Mouse (Mus musculus) liver, postnatal 0 days (tissue): ENCODE data around the gene Gm49661. TPM values are rescaled to one million over a fixed set of nuclear protein-coding genes. Genes with fewer than 3 reads are reported as not detected.

Experiments
- ATAC-seq: fragments of 200-750 bp; cut with Nextera tagmentation; 2 replicates; pipeline ENCODE4 v1.8.0; 2017; ENCODE audit warnings: mild to moderate bottlenecking, moderate library complexity
- DNase-seq: peaks from one replicate; pipeline ENCODE4 v3.0.0-alpha.2; 2016
- H3K27ac ChIP-seq: fragments of 300-500 bp; sonication (generic); 2 replicates; pipeline ENCODE4 v1.5.1; 2014; ENCODE audit warnings: antibody characterized with exemption, moderate library complexity, mild to moderate bottlenecking, low read depth
- H3K27me3 ChIP-seq: fragments of 300-500 bp; sonication (generic); 2 replicates; pipeline ENCODE4 v1.6.1; 2014; ENCODE audit warnings: low read length, control low read depth, mixed read lengths; ENCODE audit not compliant: insufficient read depth
- H3K36me3 ChIP-seq: fragments of 300-500 bp; sonication (generic); replicated peaks from 2 replicates; pipeline ENCODE4 v1.6.1; 2014; ENCODE audit warnings: mild to moderate bottlenecking, control low read depth, low read length, moderate library complexity, mixed read lengths; ENCODE audit not compliant: insufficient read depth
- H3K4me1 ChIP-seq: fragments of 300-500 bp; sonication (generic); 2 replicates; pipeline ENCODE4 v1.6.1; 2014; ENCODE audit warnings: antibody characterized with exemption, mild to moderate bottlenecking, control low read depth; ENCODE audit not compliant: insufficient read depth
- H3K4me2 ChIP-seq: fragments of 300-500 bp; sonication (generic); 2 replicates; pipeline ENCODE4 v1.6.1; 2014; ENCODE audit warnings: low read depth, mild to moderate bottlenecking, low read length, moderate library complexity, mixed read lengths
- H3K4me3 ChIP-seq: fragments of 300-500 bp; sonication (generic); 2 replicates; pipeline ENCODE4 v1.5.1; 2014; ENCODE audit warnings: low read depth, low read length
- H3K9ac ChIP-seq: fragments of 300-500 bp; sonication (generic); replicated peaks from 2 replicates; pipeline ENCODE4 v1.6.1; 2014; ENCODE audit warnings: mild to moderate bottlenecking, moderate library complexity
- H3K9me3 ChIP-seq: fragments of 300-500 bp; sonication (generic); 2 replicates; pipeline ENCODE4 v1.6.1; 2016; ENCODE audit warnings: mild to moderate bottlenecking, control low read depth, low read length, mixed read lengths
- CTCF ChIP-seq: sonication (generic); IDR thresholded peaks from 2 replicates; pipeline ENCODE4 v1.5.1; 2016; ENCODE audit warnings: antibody characterized with exemption, low read depth
- EP300 ChIP-seq: IDR thresholded peaks from 2 replicates; pipeline ENCODE4 v1.6.1; 2016; ENCODE audit warnings: antibody characterized with exemption, low read depth, mild to moderate bottlenecking
- WGBS: fragments of 180-500 bp; shearing (Covaris S2); extraction: QIAGEN DNeasy Blood & Tissue Kit; methylation state at CpG from one replicate; pipeline ENCODE4 v1.1.7; 2014; ENCODE audit not compliant: insufficient replicate concordance; 5-methylcytosine and 5-hydroxymethylcytosine counted together
- polyA plus RNA-seq: library from polyadenylated mRNA; unstranded; fragments of >200 nt; fragmentation: Nextera tagmentation; extraction: Ambion mirVana; gene quantifications from 2 replicates; pipeline ENCODE4 v1.2.1, GENCODE M21; 2015

The Gm49661 gene
- polyA plus RNA-seq, 1 experiment from 2014 or later, result not detected

DNA sequence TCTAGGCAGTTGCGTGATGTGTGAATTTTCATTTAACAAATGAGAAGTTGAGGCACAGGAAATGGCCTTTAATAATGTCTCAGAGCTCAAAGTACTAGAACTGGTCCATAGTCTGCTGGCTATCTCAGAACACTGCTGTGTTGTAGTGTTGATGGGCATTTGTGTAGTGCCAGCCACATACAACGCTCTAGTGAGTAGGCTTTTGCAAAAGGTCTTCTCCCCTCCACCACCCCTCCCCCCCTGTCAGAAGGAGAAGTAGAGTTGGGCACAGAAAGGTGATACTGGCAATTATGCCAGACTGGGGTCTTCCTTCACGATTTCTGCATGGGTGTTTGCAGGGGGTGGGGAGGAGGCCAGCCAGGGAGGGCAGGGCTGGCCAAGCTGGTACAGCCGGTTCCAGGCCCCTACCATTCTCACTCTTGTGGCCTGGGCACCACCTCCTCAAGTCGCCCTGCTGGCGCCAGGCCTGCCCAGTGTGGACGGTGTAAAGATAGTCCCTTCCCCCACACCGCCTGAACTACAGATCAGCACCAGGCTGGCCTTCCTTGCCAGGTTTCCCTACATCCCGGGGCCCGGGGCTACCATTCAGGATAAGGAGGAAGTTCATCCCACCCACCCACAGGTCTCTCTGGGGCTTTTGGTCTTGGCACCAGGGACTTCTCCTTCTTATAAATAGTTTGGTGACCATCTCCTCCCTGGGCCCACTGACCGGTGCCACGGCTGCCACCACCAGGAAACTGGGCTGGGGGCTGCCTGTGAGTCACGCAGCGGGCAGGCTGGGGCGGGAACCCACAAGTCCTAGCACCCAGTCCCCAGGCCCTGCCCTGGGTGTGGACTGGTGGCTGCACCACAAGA is 12.6 kb upstream of the Gm49661 start:
- peak overlapping the region; percentile 98 for H3K27ac ChIP-seq
- H3K9ac ChIP-seq, result no peak overlapping the region; the same call in 1 of the 2 replicates
- no peaks in the 10 kb centered on the region for H3K36me3 ChIP-seq
- H3K27me3 ChIP-seq, result no peaks in the 10 kb centered on the region
- H3K9me3 ChIP-seq, result no peaks in the 10 kb centered on the region
- H3K4me2 ChIP-seq, result no peak overlapping the region
- no peak for TF ChIP-seq CTCF
- no peak for TF ChIP-seq EP300
- no peak overlapping the region for H3K4me3 ChIP-seq
- no peak for ATAC-seq
- DNase-seq, result no peak
- WGBS, result 61% methylated on average over 15 of the region's 15 CpGs
- H3K4me1 ChIP-seq, result peaks cover 80% of the 10 kb centered on the region

DNA sequence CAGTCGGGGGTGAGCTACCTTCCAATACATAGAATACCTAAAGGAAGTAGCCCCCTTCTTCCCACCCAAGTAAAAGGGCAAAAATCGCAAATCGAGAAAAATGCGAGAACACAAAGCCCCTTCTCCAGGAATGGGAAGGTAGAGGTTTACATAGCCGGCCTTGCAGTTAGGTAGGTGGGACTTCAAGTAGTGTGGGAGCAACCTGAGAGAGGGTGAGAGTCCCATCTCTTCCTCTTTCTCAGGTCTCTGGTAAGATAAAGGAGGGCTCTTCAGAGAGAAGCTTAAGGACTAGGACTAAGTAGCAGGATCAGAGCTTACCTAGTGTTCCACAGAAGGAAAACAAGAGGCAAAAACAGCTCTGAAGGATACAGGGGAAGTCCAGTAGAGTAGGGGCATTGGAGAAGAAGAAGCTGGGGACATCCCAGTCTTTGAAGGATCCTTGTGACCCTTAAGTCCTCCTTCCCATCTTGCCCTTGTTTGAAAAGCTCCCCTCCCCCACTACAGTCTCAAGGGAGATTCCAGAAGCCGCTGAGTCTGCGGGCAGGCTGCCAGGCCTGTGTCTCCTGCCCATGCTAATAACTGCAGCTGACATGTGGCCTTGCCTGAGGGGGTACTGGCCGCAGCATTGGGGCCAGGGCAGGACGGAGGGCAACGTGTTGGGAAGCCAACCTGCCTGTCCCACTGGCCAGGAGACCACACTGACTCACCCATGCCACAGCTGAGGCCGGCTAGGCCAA is 11.6 kb upstream of the Gm49661 start:
- ATAC-seq (no peak), DNase-seq (peak; percentile 64)
- 35% methylated on average over 11 of the region's 11 CpGs for WGBS
- Histone ChIP-seq H3K27ac (peak overlapping the region; percentile 98), H3K9ac (peak overlapping the region; percentile 68), H3K36me3 (no peaks in the 10 kb centered on the region), H3K27me3 (no peaks in the 10 kb centered on the region), H3K4me1 (peaks cover 74% of the 10 kb centered on the region), H3K4me3 (peak overlapping the region; percentile 70; the same call in 1 of the 2 replicates), H3K4me2 (peak overlapping the region; percentile 96), H3K9me3 (no peaks in the 10 kb centered on the region)
- no peak for TF ChIP-seq CTCF
- 0 out of 2 replicates have a peak, but pooled peaks have one; percentile 10 for TF ChIP-seq EP300

DNA sequence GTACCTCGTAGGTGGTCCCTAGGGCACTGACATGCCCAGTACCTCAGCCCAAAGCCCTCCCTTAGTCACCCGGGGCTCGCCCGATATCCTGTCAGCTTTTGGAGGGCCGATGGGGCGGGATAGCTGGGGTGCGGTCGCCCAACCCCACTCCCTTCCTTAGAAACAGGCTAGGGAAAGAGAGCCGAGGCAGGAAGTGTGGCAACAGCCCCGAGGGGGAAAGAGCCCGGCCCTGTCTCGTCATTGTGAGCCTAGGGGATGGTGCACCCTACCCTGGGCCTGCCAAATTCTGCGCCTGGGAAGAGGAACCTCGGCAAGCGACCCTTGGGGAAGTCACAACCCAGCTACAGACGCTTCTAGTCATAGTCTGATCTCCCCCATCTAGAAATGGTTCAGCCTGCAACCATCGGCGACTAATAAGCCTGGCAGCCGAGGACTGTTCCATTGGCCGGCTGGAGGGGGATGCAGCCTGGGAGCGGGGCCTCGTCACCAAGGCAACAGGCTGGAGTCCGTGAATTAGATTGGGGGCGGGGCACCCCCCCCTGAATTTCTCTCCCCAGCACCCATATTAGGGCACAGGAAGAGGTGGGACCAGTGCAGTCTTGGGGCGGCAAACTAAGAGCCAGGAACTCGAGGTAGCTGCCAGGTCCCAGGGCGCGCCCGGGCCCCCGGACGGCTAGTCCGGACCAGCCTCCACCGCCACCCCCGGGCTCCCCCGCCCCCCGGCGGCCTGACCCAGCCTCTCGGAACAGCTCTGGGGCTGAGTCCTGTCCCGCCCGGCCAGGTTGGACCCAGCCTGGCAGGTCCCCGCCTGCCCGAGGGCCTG is 10.6 kb upstream of the Gm49661 start:
- peaks cover 74% of the 10 kb centered on the region for H3K4me1 ChIP-seq

DNA sequence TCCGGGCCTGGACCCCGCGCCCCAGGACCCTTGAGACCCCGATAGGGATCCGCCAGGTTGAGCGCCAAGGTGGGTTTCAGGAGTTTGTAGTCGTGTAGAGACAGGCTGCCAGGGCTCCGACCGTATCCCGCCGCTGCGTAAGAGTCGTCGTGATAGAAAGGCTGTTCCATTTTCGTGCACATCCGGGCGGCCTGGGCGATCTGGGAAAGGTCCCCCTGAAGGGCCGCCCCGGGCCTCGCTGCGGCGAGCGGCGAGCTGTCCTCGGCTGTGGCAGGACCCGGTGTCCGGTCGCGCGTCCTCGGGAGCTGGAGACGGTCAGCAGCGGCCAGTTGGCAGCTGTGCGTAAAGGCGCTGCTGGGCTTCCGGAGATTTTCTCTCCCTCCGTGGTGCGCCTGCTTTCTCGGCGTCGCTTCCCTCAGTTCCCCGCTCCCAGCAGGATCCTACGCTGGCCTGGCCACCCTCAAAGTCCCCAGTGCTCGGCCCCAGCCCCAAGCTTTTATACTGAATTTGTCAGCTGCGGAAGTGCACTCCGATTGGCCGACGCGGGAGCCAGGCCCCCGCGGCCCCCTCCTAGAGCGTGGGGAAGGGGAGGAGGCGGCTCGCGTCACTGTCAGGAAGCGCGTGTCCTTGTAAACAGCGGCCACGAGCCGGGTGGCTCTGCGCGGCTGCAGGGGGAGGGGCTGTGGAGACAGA is 9.2 kb upstream of the Gm49661 start, which contains the start of gene Junb:
Gene Junb (minus strand): TSS at position 471 of the 693 bp plus-strand sequence.
- peak; percentile 40 for ATAC-seq
- Histone ChIP-seq H3K9ac (peak within 1 kb of the TSS; percentile 93), H3K36me3 (peaks cover 16% of the 10 kb centered on the region), H3K27me3 (no peaks in the 10 kb centered on the region), H3K27ac (peak within 1 kb of the TSS; percentile 98), H3K4me3 (peak within 1 kb of the TSS; percentile 70), H3K9me3 (no peaks in the 10 kb centered on the region), H3K4me1 (peaks cover 75% of the 10 kb centered on the region), H3K4me2 (peak within 1 kb of the TSS; percentile 96)
- under 1% methylated on average over 61 of the region's 63 CpGs for WGBS
- peak; percentile 92 for DNase-seq
- TF ChIP-seq CTCF (no peak), EP300 (peak; percentile 86)

More for the DNA sequence above, 10.6 kb upstream of the Gm49661 start:
- H3K27me3 ChIP-seq, result no peaks in the 10 kb centered on the region
- H3K27ac ChIP-seq, result peak overlapping the region; percentile 98
- WGBS, result 2% methylated on average over 41 of the region's 42 CpGs
- H3K36me3 ChIP-seq, result peaks cover 3% of the 10 kb centered on the region; the same call in 1 of the 2 replicates
- peak overlapping the region; percentile 70 for H3K4me3 ChIP-seq
- H3K9ac ChIP-seq, result peak overlapping the region; percentile 68
- peak; percentile 31; the same call in 1 of the 2 replicates for TF ChIP-seq EP300
- no peak for TF ChIP-seq CTCF
- H3K9me3 ChIP-seq, result no peaks in the 10 kb centered on the region
- DNase-seq (peak; percentile 93), ATAC-seq (peak; percentile 48)
- H3K4me2 ChIP-seq, result peak overlapping the region; percentile 96

DNA sequence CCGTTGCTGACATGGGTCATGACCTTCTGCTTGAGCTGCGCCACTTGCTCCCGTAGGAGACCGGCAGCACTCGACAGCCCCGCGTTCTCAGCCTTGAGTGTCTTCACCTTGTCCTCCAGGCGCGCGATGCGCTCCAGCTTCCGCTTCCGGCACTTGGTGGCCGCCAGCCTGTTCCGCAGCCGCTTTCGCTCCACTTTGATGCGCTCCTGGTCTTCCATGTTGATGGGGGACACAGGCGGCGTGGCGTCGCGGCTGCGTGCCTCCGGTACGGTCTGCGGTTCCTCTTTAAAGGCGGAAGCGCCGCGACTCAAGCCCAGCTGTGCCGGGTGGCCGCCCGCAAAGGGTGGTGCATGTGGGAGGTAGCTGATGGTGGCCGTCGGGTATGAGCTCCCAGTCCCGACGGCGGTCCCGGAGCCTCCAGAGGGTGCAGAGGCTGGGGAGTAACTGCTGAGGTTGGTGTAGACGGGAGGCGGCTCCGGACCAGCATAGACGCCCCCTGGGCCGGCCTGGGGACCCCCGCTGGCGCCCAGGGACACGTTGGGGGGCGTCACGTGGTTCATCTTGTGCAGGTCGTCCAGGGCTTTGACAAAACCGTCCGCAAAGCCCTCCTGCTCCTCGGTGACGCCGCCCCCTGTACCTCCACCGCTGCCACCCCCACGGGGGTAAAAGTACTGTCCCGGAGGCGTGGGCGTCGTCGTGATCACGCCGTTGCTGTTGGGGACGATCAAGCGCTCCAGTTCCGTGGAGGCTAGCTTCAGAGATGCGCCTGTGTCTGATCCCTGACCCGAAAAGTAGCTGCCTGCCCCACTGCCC is 8.4 kb upstream of the Gm49661 start:
- Histone ChIP-seq H3K36me3 (peaks cover 23% of the 10 kb centered on the region), H3K4me3 (peak overlapping the region; percentile 70), H3K4me2 (peak overlapping the region; percentile 96), H3K27ac (peak overlapping the region; percentile 98), H3K27me3 (no peaks in the 10 kb centered on the region), H3K4me1 (peaks cover 74% of the 10 kb centered on the region), H3K9me3 (no peaks in the 10 kb centered on the region), H3K9ac (peak overlapping the region; percentile 93)
- WGBS, result under 1% methylated on average over 70 of the region's 70 CpGs
- ATAC-seq (no peak), DNase-seq (peak; percentile 80)
- TF ChIP-seq EP300 (no peak), CTCF (no peak)
